Mouse (Mus musculus) mesoderm, embryonic 11.5 days (tissue): Measurements from ENCODE around the gene Smdt1.
"Not testable (repeated sequence)": the region's sequence is repeated elsewhere in the genome, so short reads cannot be mapped to it uniquely, and the experiment has no call there.

Experiments used
- DNase-seq: peaks from one replicate; pipeline ENCODE4 v3.0.0-alpha.2; 2012; ENCODE audit warnings: low read depth, low spot score

The Smdt1 gene

GRCm38 (mm10) chr15:82343368-82344287 lies 4.9 kb downstream of the Smdt1 start:
- DNase-seq: no peak

GRCm38 (mm10) chr15:82344971-82345370 lies 6.2 kb downstream of the Smdt1 start:
- DNase-seq: no peak

- DNase-seq: peak; percentile 99
These were observed 7.2 kb downstream of the Smdt1 start for GRCm38 (mm10) chr15:82345820-82346470.

GRCm38 (mm10) chr15:82346580-82347302 lies 8.0 kb downstream of the Smdt1 start:
- DNase-seq: no peak

- no peak for DNase-seq
These were observed 8.5 kb downstream of the Smdt1 start for GRCm38 (mm10) chr15:82347303-82347676.

- no peak for DNase-seq
These were observed 9.1 kb downstream of the Smdt1 start for GRCm38 (mm10) chr15:82347852-82348251.

- DNase-seq: no peak
These were observed 9.7 kb downstream of the Smdt1 start for GRCm38 (mm10) chr15:82348258-82348998.

GRCm38 (mm10) chr15:82348999-82349341 lies 10.2 kb downstream of the Smdt1 start:
- no peak for DNase-seq

GRCm38 (mm10) chr15:82350349-82350748 lies 11.6 kb downstream of the Smdt1 start:
- no peak for DNase-seq

GRCm38 (mm10) chr15:82351480-82351879 lies 12.7 kb downstream of the Smdt1 start:
- DNase-seq: no peak

GRCm38 (mm10) chr15:82353078-82353744 lies 14.5 kb downstream of the Smdt1 start:
- no peak for DNase-seq

- no peak for DNase-seq
These were observed 15.0 kb downstream of the Smdt1 start for GRCm38 (mm10) chr15:82353745-82354113.

- DNase-seq: peak; percentile 99
These were observed 15.6 kb downstream of the Smdt1 start, which contains the start of gene Ndufa6 for GRCm38 (mm10) chr15:82354126-82354945. Gene Ndufa6, minus strand, starts transcription at chr15:82354322.

- no peak for DNase-seq
These were observed 19.9 kb downstream of the Smdt1 start for GRCm38 (mm10) chr15:82358431-82359260.

- no peak for DNase-seq
These were observed 22.8 kb downstream of the Smdt1 start for GRCm38 (mm10) chr15:82361459-82362018.

GRCm38 (mm10) chr15:82362234-82362633 lies 23.5 kb downstream of the Smdt1 start:
- no peak for DNase-seq

- DNase-seq: not testable (repeated sequence)
These were observed 25.0 kb downstream of the Smdt1 start for GRCm38 (mm10) chr15:82363801-82364200.

- not testable (repeated sequence) for DNase-seq
These were observed 25.8 kb downstream of the Smdt1 start for GRCm38 (mm10) chr15:82364561-82364960.

- DNase-seq: no peak
These were observed 29.4 kb downstream of the Smdt1 start for GRCm38 (mm10) chr15:82368146-82368545.
